Mouse (Mus musculus) megakaryocyte-erythroid progenitor cell, adult 5-6 weeks (primary cell): Measurements from ENCODE around the gene Hmg20b. TPM values are rescaled to one million over a fixed set of nuclear protein-coding genes. Genes with fewer than 3 reads are reported as not detected.

Source experiments
- total RNA-seq, 2 experiments: library from RNA; stranded (forward) in 1 of 2; stranded (reverse) in 1 of 2; fragments of 200-1000, 215-1000 nt in 1 of 2; fragments of >200 nt in 1 of 2; fragmentation: Nextera tagmentation in 1 of 2; gene quantifications; 2 replicates each; pipeline ENCODE4 v1.2.3; 2014 to 2017

The Hmg20b gene
- total RNA-seq, 2 experiments from 2014 or later, result 37.6 to 61.1 TPM

Other genes starting within 250 kb of the Hmg20b start
Only the 30 nearest of the 32 such genes appear.
- gene Zbtb7a, start 215.3 kb downstream of the Hmg20b start, total RNA-seq (2014; fragmentation: Nextera tagmentation), result 33.4 and 34.4 TPM in 2 replicates
- gene Zbtb7a, start 215.3 kb downstream of the Hmg20b start, total RNA-seq (2017), result 8.5 and 15.9 TPM in 2 replicates
- 14.8 and 15.2 TPM in 2 replicates for gene Pias4, start 182.6 kb downstream of the Hmg20b start, total RNA-seq (2014; fragmentation: Nextera tagmentation)
- 5.4 and 20.8 TPM in 2 replicates for gene Pias4, start 182.6 kb downstream of the Hmg20b start, total RNA-seq (2017)
- 1,282 and 1,455 TPM in 2 replicates for gene Eef2, start 173.8 kb downstream of the Hmg20b start, total RNA-seq (2014; fragmentation: Nextera tagmentation)
- 1,743 and 1,799 TPM in 2 replicates for gene Eef2, start 173.8 kb downstream of the Hmg20b start, total RNA-seq (2017)
- 27.7 and 51.7 TPM in 2 replicates for gene Dapk3, start 167.5 kb downstream of the Hmg20b start, total RNA-seq (2014; fragmentation: Nextera tagmentation)
- 16.2 and 30.9 TPM in 2 replicates for gene Dapk3, start 167.5 kb downstream of the Hmg20b start, total RNA-seq (2017)
- not detected in 2 replicates for gene 4930442H23Rik, start 166.6 kb downstream of the Hmg20b start, total RNA-seq (2014; fragmentation: Nextera tagmentation)
- not detected in 2 replicates for gene 4930442H23Rik, start 166.6 kb downstream of the Hmg20b start, total RNA-seq (2017)
- gene Nmrk2, start 148.4 kb downstream of the Hmg20b start, total RNA-seq (2014; fragmentation: Nextera tagmentation), result not detected in 2 replicates
- gene Nmrk2, start 148.4 kb downstream of the Hmg20b start, total RNA-seq (2017), result not detected in 2 replicates
- gene Atcay, start 119.6 kb downstream of the Hmg20b start, total RNA-seq (2014; fragmentation: Nextera tagmentation), result not detected in 2 replicates
- gene Atcay, start 119.6 kb downstream of the Hmg20b start, total RNA-seq (2017), result not detected in 2 replicates
- gene Zfr2, start 117.3 kb downstream of the Hmg20b start, total RNA-seq (2014; fragmentation: Nextera tagmentation), result 1.1 and 3.5 TPM in 2 replicates
- gene Zfr2, start 117.3 kb downstream of the Hmg20b start, total RNA-seq (2017), result 0.46 TPM in 1 of 2 replicates, not detected in the other
- gene Matk, start 97.5 kb downstream of the Hmg20b start, total RNA-seq (2014; fragmentation: Nextera tagmentation), result 2.9 and 9.8 TPM in 2 replicates
- gene Matk, start 97.5 kb downstream of the Hmg20b start, total RNA-seq (2017), result 5.5 and 5.6 TPM in 2 replicates
- 130 and 158 TPM in 2 replicates for gene Mrpl54, start 83.5 kb downstream of the Hmg20b start, total RNA-seq (2014; fragmentation: Nextera tagmentation)
- 157 and 212 TPM in 2 replicates for gene Mrpl54, start 83.5 kb downstream of the Hmg20b start, total RNA-seq (2017)
- 28.9 and 32.6 TPM in 2 replicates for gene Apba3, start 83.5 kb downstream of the Hmg20b start, total RNA-seq (2014; fragmentation: Nextera tagmentation)
- 2.6 and 16.7 TPM in 2 replicates for gene Apba3, start 83.5 kb downstream of the Hmg20b start, total RNA-seq (2017)
- 0.81 and 7.3 TPM in 2 replicates for gene Tjp3, start 58.9 kb downstream of the Hmg20b start, total RNA-seq (2014; fragmentation: Nextera tagmentation)
- 1.3 and 2.5 TPM in 2 replicates for gene Tjp3, start 58.9 kb downstream of the Hmg20b start, total RNA-seq (2017)
- 40.4 and 51.0 TPM in 2 replicates for gene Pip5k1c, start 57.5 kb downstream of the Hmg20b start, total RNA-seq (2014; fragmentation: Nextera tagmentation)
- gene Pip5k1c, start 57.5 kb downstream of the Hmg20b start, total RNA-seq (2017), result 17.3 and 26.2 TPM in 2 replicates
- 26.4 and 46.2 TPM in 2 replicates for gene Cactin, start 29.4 kb downstream of the Hmg20b start, total RNA-seq (2014; fragmentation: Nextera tagmentation)
- gene Cactin, start 29.4 kb downstream of the Hmg20b start, total RNA-seq (2017), result 30.4 and 33.4 TPM in 2 replicates
- gene Tbxa2r, start 21.7 kb downstream of the Hmg20b start, total RNA-seq (2014; fragmentation: Nextera tagmentation), result 0.66 and 2.3 TPM in 2 replicates
- gene Tbxa2r, start 21.7 kb downstream of the Hmg20b start, total RNA-seq (2017), result 0.52 TPM in 1 of 2 replicates, not detected in the other
- not detected in 2 replicates for gene Gipc3, start 7.2 kb downstream of the Hmg20b start, total RNA-seq (2014; fragmentation: Nextera tagmentation)
- not detected in 2 replicates for gene Gipc3, start 7.2 kb downstream of the Hmg20b start, total RNA-seq (2017)
- 15.7 and 16.4 TPM in 2 replicates for gene Mfsd12, start 7.0 kb upstream of the Hmg20b start, total RNA-seq (2014; fragmentation: Nextera tagmentation)
- 13.9 and 14.1 TPM in 2 replicates for gene Mfsd12, start 7.0 kb upstream of the Hmg20b start, total RNA-seq (2017)
- 0.70 TPM in 1 of 2 replicates, not detected in the other for gene 4930404N11Rik, start 15.3 kb upstream of the Hmg20b start, total RNA-seq (2014; fragmentation: Nextera tagmentation)
- gene 4930404N11Rik, start 15.3 kb upstream of the Hmg20b start, total RNA-seq (2017), result 1.9 TPM in 1 of 2 replicates, not detected in the other
- gene Fzr1, start 28.0 kb upstream of the Hmg20b start, total RNA-seq (2014; fragmentation: Nextera tagmentation), result 28.5 and 50.0 TPM in 2 replicates
- gene Fzr1, start 28.0 kb upstream of the Hmg20b start, total RNA-seq (2017), result 12.2 and 14.9 TPM in 2 replicates
- 12.3 and 31.4 TPM in 2 replicates for gene Dohh, start 33.9 kb upstream of the Hmg20b start, total RNA-seq (2014; fragmentation: Nextera tagmentation)
- 31.2 and 37.8 TPM in 2 replicates for gene Dohh, start 33.9 kb upstream of the Hmg20b start, total RNA-seq (2017)
- gene Gm48551, start 34.0 kb upstream of the Hmg20b start, total RNA-seq (2014; fragmentation: Nextera tagmentation), result 1.2 and 6.3 TPM in 2 replicates
- gene Gm48551, start 34.0 kb upstream of the Hmg20b start, total RNA-seq (2017), result 0.11 and 2.6 TPM in 2 replicates
- gene Gm48552, start 38.5 kb upstream of the Hmg20b start, total RNA-seq (2014; fragmentation: Nextera tagmentation), result 4.0 TPM in 1 of 2 replicates, not detected in the other
- not detected in 2 replicates for gene Gm48552, start 38.5 kb upstream of the Hmg20b start, total RNA-seq (2017)
- 7.7 and 12.8 TPM in 2 replicates for gene Smim24, start 42.6 kb upstream of the Hmg20b start, total RNA-seq (2014; fragmentation: Nextera tagmentation)
- gene Smim24, start 42.6 kb upstream of the Hmg20b start, total RNA-seq (2017), result 7.4 and 7.5 TPM in 2 replicates
- 10.6 and 15.9 TPM in 2 replicates for gene Nfic, start 105.2 kb upstream of the Hmg20b start, total RNA-seq (2014; fragmentation: Nextera tagmentation)
- 3.0 and 3.4 TPM in 2 replicates for gene Nfic, start 105.2 kb upstream of the Hmg20b start, total RNA-seq (2017)
- gene Celf5, start 132.2 kb upstream of the Hmg20b start, total RNA-seq (2014; fragmentation: Nextera tagmentation), result 0.32 TPM in 1 of 2 replicates, not detected in the other
- 0.38 TPM in 1 of 2 replicates, not detected in the other for gene Celf5, start 132.2 kb upstream of the Hmg20b start, total RNA-seq (2017)
- gene Ncln, start 145.9 kb upstream of the Hmg20b start, total RNA-seq (2014; fragmentation: Nextera tagmentation), result 91.4 and 117 TPM in 2 replicates
- gene Ncln, start 145.9 kb upstream of the Hmg20b start, total RNA-seq (2017), result 42.4 and 71.2 TPM in 2 replicates
- gene S1pr4, start 149.7 kb upstream of the Hmg20b start, total RNA-seq (2014; fragmentation: Nextera tagmentation), result 19.0 and 22.2 TPM in 2 replicates
- gene S1pr4, start 149.7 kb upstream of the Hmg20b start, total RNA-seq (2017), result 17.2 and 18.9 TPM in 2 replicates
- 41.4 and 48.1 TPM in 2 replicates for gene Gna15, start 173.7 kb upstream of the Hmg20b start, total RNA-seq (2014; fragmentation: Nextera tagmentation)
- gene Gna15, start 173.7 kb upstream of the Hmg20b start, total RNA-seq (2017), result 42.6 and 45.2 TPM in 2 replicates
- gene Gna11, start 194.7 kb upstream of the Hmg20b start, total RNA-seq (2014; fragmentation: Nextera tagmentation), result 13.7 and 22.4 TPM in 2 replicates
- 16.0 and 57.4 TPM in 2 replicates for gene Gna11, start 194.7 kb upstream of the Hmg20b start, total RNA-seq (2017)
- 185 and 209 TPM in 2 replicates for gene Aes, start 209.0 kb upstream of the Hmg20b start, total RNA-seq (2014; fragmentation: Nextera tagmentation)
- gene Aes, start 209.0 kb upstream of the Hmg20b start, total RNA-seq (2017), result 162 and 206 TPM in 2 replicates